Mouse (Mus musculus): ENCODE data around the gene Hoxd13.
A peak's percentile ranks its signal among the peaks of the same experiment; 100 is the strongest.

The Hoxd13 gene

GRCm38 (mm10) chr2:74680561-74681398, 12.7 kb downstream of the Hoxd13 start:
- no peak for DNase-seq (ENCODE audit: low read depth)

- no peak for DNase-seq (ENCODE audit: low read depth)
These were observed 13.8 kb downstream of the Hoxd13 start for GRCm38 (mm10) chr2:74681594-74682531.

- no peak for DNase-seq (ENCODE audit: low read depth)
These were observed 14.7 kb downstream of the Hoxd13 start for GRCm38 (mm10) chr2:74682796-74683195.

GRCm38 (mm10) chr2:74683471-74683951, 15.4 kb downstream of the Hoxd13 start:
- DNase-seq (ENCODE audit: low read depth), result no peak

GRCm38 (mm10) chr2:74684106-74684505, 16.0 kb downstream of the Hoxd13 start:
- DNase-seq (ENCODE audit: low read depth), result no peak

GRCm38 (mm10) chr2:74685059-74685603, 17.0 kb downstream of the Hoxd13 start:
- DNase-seq (ENCODE audit: low read depth), result no peak

GRCm38 (mm10) chr2:74686301-74686987, 18.3 kb downstream of the Hoxd13 start:
- DNase-seq (ENCODE audit: low read depth), result peak; percentile 89

- no peak for DNase-seq (ENCODE audit: low read depth)
These were observed 19.0 kb downstream of the Hoxd13 start for GRCm38 (mm10) chr2:74686988-74687697.

GRCm38 (mm10) chr2:74687698-74688555, 19.8 kb downstream of the Hoxd13 start:
- DNase-seq (ENCODE audit: low read depth), result no peak

- DNase-seq (ENCODE audit: low read depth), result no peak
These were observed 20.9 kb downstream of the Hoxd13 start for GRCm38 (mm10) chr2:74688795-74689573.

GRCm38 (mm10) chr2:74689574-74690337, 21.6 kb downstream of the Hoxd13 start:
- DNase-seq (ENCODE audit: low read depth), result no peak

GRCm38 (mm10) chr2:74690338-74690716, 22.2 kb downstream of the Hoxd13 start:
- no peak for DNase-seq (ENCODE audit: low read depth)

- DNase-seq (ENCODE audit: low read depth), result no peak
These were observed 23.2 kb downstream of the Hoxd13 start, which contains the start of gene Hoxd10 for GRCm38 (mm10) chr2:74691022-74691951. TSS of gene Hoxd10 (plus strand) at chr2:74691924.

GRCm38 (mm10) chr2:74691995-74692807, 24.1 kb downstream of the Hoxd13 start:
- peak; percentile 22 for DNase-seq (ENCODE audit: low read depth)

GRCm38 (mm10) chr2:74692808-74693431, 24.8 kb downstream of the Hoxd13 start:
- no peak for DNase-seq (ENCODE audit: low read depth)

- no peak for DNase-seq (ENCODE audit: low read depth)
These were observed 25.3 kb downstream of the Hoxd13 start for GRCm38 (mm10) chr2:74693432-74693827.

All from NIH3T3 (cell line).